Mouse (Mus musculus) megakaryocyte, embryonic 14.5 days (primary cell): ENCODE measurements around the gene Pgpep1l. TPM values are rescaled to one million over a fixed set of nuclear protein-coding genes. Genes with fewer than 3 reads are reported as not detected.

Experiments
- H3K27me3 ChIP-seq: replicated peaks from 2 replicates; pipeline ENCODE3; 2012; ENCODE audit warnings: inconsistent platforms
- H3K36me3 ChIP-seq: replicated peaks from 2 replicates; pipeline ENCODE3; 2012; ENCODE audit warnings: low read length, inconsistent platforms, mixed read lengths
- H3K4me1 ChIP-seq: 2 replicates; pipeline ENCODE4 v1.6.1; 2012; ENCODE audit warnings: inconsistent platforms
- H3K4me3 ChIP-seq: replicated peaks from 2 replicates; pipeline ENCODE3; 2012; ENCODE audit warnings: moderate library complexity, mild to moderate bottlenecking, inconsistent platforms
- H3K9me3 ChIP-seq: 2 replicates; pipeline ENCODE4 v1.6.1; 2012; ENCODE audit warnings: inconsistent platforms
- FLI1 ChIP-seq: IDR thresholded peaks from 2 replicates; pipeline ENCODE4 v1.6.1; 2012; ENCODE audit warnings: low read length, inconsistent platforms, mixed read lengths
- GATA1 ChIP-seq: IDR thresholded peaks from 3 replicates; pipeline ENCODE4 v1.6.1; 2012; ENCODE audit warnings: mixed read lengths, low read length, inconsistent platforms, borderline replicate concordance
- polyA plus RNA-seq: library from polyadenylated mRNA; stranded (reverse); fragments of >175 nt; gene quantifications from 2 replicates; pipeline ENCODE4 v1.2.3, GENCODE M21; 2012; ENCODE audit warnings: low replicate concordance; ENCODE audit not compliant: insufficient read depth

Pgpep1l gene
- polyA plus RNA-seq, 1 experiment, result not detected

GRCm38 (mm10) chr7:68263346-68264027, 546 bp downstream of the Pgpep1l start:
- Histone ChIP-seq H3K4me3 (no peak overlapping the region), H3K9me3 (peaks cover 7% of the 10 kb centered on the region), H3K36me3 (no peaks in the 10 kb centered on the region), H3K27me3 (peaks cover 22% of the 10 kb centered on the region), H3K4me1 (peaks cover 19% of the 10 kb centered on the region)
- no peak for TF ChIP-seq FLI1
- TF ChIP-seq GATA1, result no peak

- H3K9me3 ChIP-seq, result peaks cover 7% of the 10 kb centered on the region
- H3K27me3 ChIP-seq, result peaks cover 22% of the 10 kb centered on the region
- H3K4me3 ChIP-seq, result no peak overlapping the region
- peaks cover 24% of the 10 kb centered on the region for H3K4me1 ChIP-seq
- TF ChIP-seq FLI1 (no peak), GATA1 (no peak)
- no peaks in the 10 kb centered on the region for H3K36me3 ChIP-seq
Observed at GRCm38 (mm10) chr7:68262612-68263200, 1.3 kb downstream of the Pgpep1l start.

GRCm38 (mm10) chr7:68259523-68260081, 4.4 kb downstream of the Pgpep1l start:
- H3K4me1 ChIP-seq, result peaks cover 19% of the 10 kb centered on the region
- H3K27me3 ChIP-seq, result peaks cover 18% of the 10 kb centered on the region
- no peak overlapping the region for H3K4me3 ChIP-seq
- peaks cover 7% of the 10 kb centered on the region for H3K9me3 ChIP-seq
- TF ChIP-seq GATA1, result no peak
- TF ChIP-seq FLI1, result no peak
- no peaks in the 10 kb centered on the region for H3K36me3 ChIP-seq

GRCm38 (mm10) chr7:68258326-68259150, 5.5 kb downstream of the Pgpep1l start:
- H3K36me3 ChIP-seq, result no peaks in the 10 kb centered on the region
- no peak overlapping the region for H3K4me3 ChIP-seq
- TF ChIP-seq GATA1, result no peak
- no peak for TF ChIP-seq FLI1
- H3K27me3 ChIP-seq, result peaks cover 12% of the 10 kb centered on the region
- peaks cover 12% of the 10 kb centered on the region for H3K4me1 ChIP-seq
- H3K9me3 ChIP-seq, result peaks cover 7% of the 10 kb centered on the region

GRCm38 (mm10) chr7:68257767-68258166, 6.3 kb downstream of the Pgpep1l start:
- TF ChIP-seq GATA1 (no peak), FLI1 (no peak)
- Histone ChIP-seq H3K27me3 (peaks cover 12% of the 10 kb centered on the region), H3K4me1 (peaks cover 12% of the 10 kb centered on the region), H3K9me3 (peaks cover 7% of the 10 kb centered on the region), H3K4me3 (no peak overlapping the region), H3K36me3 (no peaks in the 10 kb centered on the region)

- no peak overlapping the region for H3K4me3 ChIP-seq
- no peak for TF ChIP-seq GATA1
- no peak for TF ChIP-seq FLI1
- H3K36me3 ChIP-seq, result no peaks in the 10 kb centered on the region
Observed at GRCm38 (mm10) chr7:68250902-68251301, 13.1 kb downstream of the Pgpep1l start.

GRCm38 (mm10) chr7:68250411-68250810, 13.6 kb downstream of the Pgpep1l start:
- Histone ChIP-seq H3K4me3 (no peak overlapping the region), H3K9me3 (peaks cover 18% of the 10 kb centered on the region), H3K27me3 (peaks cover 1% of the 10 kb centered on the region), H3K4me1 (no peaks in the 10 kb centered on the region), H3K36me3 (no peaks in the 10 kb centered on the region)
- TF ChIP-seq FLI1 (no peak), GATA1 (no peak)

More at GRCm38 (mm10) chr7:68250902-68251301, 13.1 kb downstream of the Pgpep1l start:
- peaks cover 1% of the 10 kb centered on the region for H3K27me3 ChIP-seq
- no peaks in the 10 kb centered on the region for H3K4me1 ChIP-seq
- peaks cover 18% of the 10 kb centered on the region for H3K9me3 ChIP-seq

- Histone ChIP-seq H3K4me1 (0 out of 2 replicates have a peak, but pooled peaks cover 2% of the 10 kb centered on the region), H3K4me3 (no peak overlapping the region), H3K27me3 (peaks cover 7% of the 10 kb centered on the region), H3K36me3 (no peaks in the 10 kb centered on the region), H3K9me3 (peaks cover 18% of the 10 kb centered on the region)
- no peak for TF ChIP-seq FLI1
- TF ChIP-seq GATA1, result no peak
Observed at GRCm38 (mm10) chr7:68246249-68246648, 17.8 kb downstream of the Pgpep1l start.

- TF ChIP-seq FLI1 (no peak), GATA1 (no peak)
- Histone ChIP-seq H3K9me3 (peaks cover 14% of the 10 kb centered on the region; the same call in 1 of the 2 replicates), H3K27me3 (peaks cover 12% of the 10 kb centered on the region), H3K4me1 (0 out of 2 replicates have a peak, but pooled peaks cover 2% of the 10 kb centered on the region), H3K36me3 (no peaks in the 10 kb centered on the region), H3K4me3 (no peak overlapping the region)
Observed at GRCm38 (mm10) chr7:68245681-68246080, 18.4 kb downstream of the Pgpep1l start.
